18 mouse cellular contexts compared by ENCODE assay signal in genomic region chr2:38014702-38015101, GRCm38 (mm10).
DNase-seq lines count a peak whose midpoint lies in the region; ATAC-seq and TF ChIP-seq lines count a peak whose summit lies in the region.
"Had no signal": no experiment of that assay in that cellular context is flagged by ENCODE, and none has a peak within 500 bp of the region (broad histone marks: within the 10 kb centered on the region; RNA-seq: fewer than 3 reads in every experiment).

No protein-coding gene starts in this region.

- no peaks in the 10 kb centered on the region for H3K36me3 ChIP-seq in hindbrain, postnatal 0 days (ENCODE audit: insufficient read depth, low read length)
- no peaks in the 10 kb centered on the region for H3K36me3 ChIP-seq in hindbrain, embryonic 10.5 days
- H3K36me3 ChIP-seq in midbrain, embryonic 11.5 days (ENCODE audit: control insufficient read depth, insufficient read depth, low read length): no peaks in the 10 kb centered on the region
- H3K36me3 ChIP-seq in midbrain, embryonic 10.5 days: no peaks in the 10 kb centered on the region
- H3K36me3 ChIP-seq in forebrain, embryonic 13.5 days (ENCODE audit: poor library complexity, severe bottlenecking): no peaks in the 10 kb centered on the region
- H3K36me3 ChIP-seq: embryonic facial prominence, embryonic 13.5 days; hindbrain, embryonic 13.5 days; intestine, embryonic 15.5 days; neural tube, embryonic 12.5 days had no signal

- H3K4me2 ChIP-seq in hindbrain, postnatal 0 days (ENCODE audit: low read depth, low read length): no peak overlapping the region
- H3K4me2 ChIP-seq in midbrain, embryonic 11.5 days: no peak overlapping the region
- H3K4me2 ChIP-seq in forebrain, embryonic 13.5 days: peak overlapping the region; percentile 10; the same call in 1 of the 2 replicates
- H3K4me2 ChIP-seq: embryonic facial prominence, embryonic 13.5 days; hindbrain, embryonic 13.5 days; intestine, embryonic 15.5 days; neural tube, embryonic 12.5 days had no signal

- ATAC-seq in hindbrain, postnatal 0 days: 0 out of 2 replicates have a peak, but pooled peaks have one; percentile 18
- ATAC-seq in midbrain, embryonic 11.5 days (ENCODE audit: low FRiP score): no peak
- peak; percentile 50 for ATAC-seq in forebrain, embryonic 13.5 days
- ATAC-seq: CD4-positive, CD25-positive, alpha-beta regulatory T cell, adult 4 months; liver, postnatal 0 days had no signal

- no peaks in the 10 kb centered on the region for H3K9me3 ChIP-seq in hindbrain, postnatal 0 days (ENCODE audit: low read length)
- no peaks in the 10 kb centered on the region for H3K9me3 ChIP-seq in hindbrain, embryonic 10.5 days
- H3K9me3 ChIP-seq in midbrain, embryonic 11.5 days (ENCODE audit: control insufficient read depth, low read length): no peaks in the 10 kb centered on the region
- no peaks in the 10 kb centered on the region for H3K9me3 ChIP-seq in midbrain, embryonic 10.5 days (replicated peaks)
- no peaks in the 10 kb centered on the region for H3K9me3 ChIP-seq in forebrain, embryonic 13.5 days (replicated peaks)
- H3K9me3 ChIP-seq: embryonic facial prominence, embryonic 13.5 days; G1E; hindbrain, embryonic 13.5 days; intestine, embryonic 15.5 days; neural tube, embryonic 12.5 days had no signal

- no peak for TF ChIP-seq CTCF in hindbrain, postnatal 0 days (IDR thresholded peaks at IDR 0.05; ENCODE audit: low read depth)

- 86% methylated on average over 1 of the region's 1 CpGs for WGBS in hindbrain, postnatal 0 days
- WGBS in hindbrain, embryonic 10.5 days: 86% methylated on average over 1 of the region's 1 CpGs
- WGBS in midbrain, embryonic 11.5 days: 97% methylated on average over 1 of the region's 1 CpGs
- WGBS in midbrain, embryonic 10.5 days: 89% methylated on average over 1 of the region's 1 CpGs
- 56% methylated on average over 1 of the region's 1 CpGs for WGBS in forebrain, embryonic 13.5 days

- no peak overlapping the region for H3K4me3 ChIP-seq in hindbrain, postnatal 0 days (ENCODE audit: low read length)
- H3K4me3 ChIP-seq in hindbrain, embryonic 10.5 days: no peak overlapping the region
- H3K4me3 ChIP-seq in midbrain, embryonic 11.5 days (ENCODE audit: low read depth, low read length): no peak overlapping the region
- H3K4me3 ChIP-seq in midbrain, embryonic 10.5 days: no peak overlapping the region
- no peak overlapping the region for H3K4me3 ChIP-seq in forebrain, embryonic 13.5 days
- H3K4me3 ChIP-seq: embryonic facial prominence, embryonic 13.5 days; hindbrain, embryonic 13.5 days; intestine, embryonic 15.5 days; neural tube, embryonic 12.5 days had no signal

- DNase-seq in cerebellum, adult 9-10 months: peak; percentile 30
- DNase-seq in cerebellum, adult 8-10 months: no peak
- DNase-seq in hindbrain, postnatal 0 days (ENCODE audit: low spot score): no peak
- no peak for DNase-seq in hindbrain, embryonic 10.5 days (ENCODE audit: low spot score)
- DNase-seq in midbrain, embryonic 11.5 days (ENCODE audit: low spot score, missing footprints): peak; percentile 79
- no peak for DNase-seq in midbrain, embryonic 10.5 days (ENCODE audit: low spot score)
- DNase-seq in adrenal gland, adult 8-10 months: no peak
- DNase-seq: kidney, postnatal 4 days; liver; liver, postnatal 0 days; thymus, postnatal 4 days had no signal

- H3K27me3 ChIP-seq in hindbrain, postnatal 0 days (ENCODE audit: insufficient read depth, low read length): no peaks in the 10 kb centered on the region
- H3K27me3 ChIP-seq in hindbrain, embryonic 10.5 days (ENCODE audit: insufficient read depth, poor library complexity, severe bottlenecking): no peaks in the 10 kb centered on the region
- no peaks in the 10 kb centered on the region for H3K27me3 ChIP-seq in midbrain, embryonic 11.5 days (ENCODE audit: control insufficient read depth, insufficient read depth, low read length)
- peaks cover 43% of the 10 kb centered on the region for H3K27me3 ChIP-seq in midbrain, embryonic 10.5 days (ENCODE audit: low read depth, poor library complexity, severe bottlenecking)
- H3K27me3 ChIP-seq in forebrain, embryonic 13.5 days: no peaks in the 10 kb centered on the region
- H3K27me3 ChIP-seq: embryonic facial prominence, embryonic 13.5 days; hindbrain, embryonic 13.5 days; intestine, embryonic 15.5 days; neural tube, embryonic 12.5 days had no signal

- no peak overlapping the region for H3K9ac ChIP-seq in hindbrain, postnatal 0 days (replicated peaks; ENCODE audit: low read length)
- no peak overlapping the region for H3K9ac ChIP-seq in midbrain, embryonic 11.5 days (ENCODE audit: low read length)
- no peak overlapping the region for H3K9ac ChIP-seq in forebrain, embryonic 13.5 days
- H3K9ac ChIP-seq: embryonic facial prominence, embryonic 13.5 days; hindbrain, embryonic 13.5 days; intestine, embryonic 15.5 days; liver, postnatal 0 days; neural tube, embryonic 12.5 days had no signal

- H3K27ac ChIP-seq in hindbrain, postnatal 0 days: no peak overlapping the region
- H3K27ac ChIP-seq in hindbrain, embryonic 10.5 days: no peak overlapping the region
- H3K27ac ChIP-seq in midbrain, embryonic 11.5 days (ENCODE audit: low read depth, low read length): no peak overlapping the region
- no peak overlapping the region for H3K27ac ChIP-seq in midbrain, embryonic 10.5 days (replicated peaks)
- peak overlapping the region; percentile 70; the same call in 1 of the 2 replicates for H3K27ac ChIP-seq in forebrain, embryonic 13.5 days
- H3K27ac ChIP-seq: intestine, embryonic 15.5 days; neural tube, embryonic 12.5 days had no signal

- peaks cover 11% of the 10 kb centered on the region; the same call in 1 of the 2 replicates for H3K4me1 ChIP-seq in hindbrain, postnatal 0 days (ENCODE audit: insufficient read depth, low read length)
- 0 out of 2 replicates have a peak, but pooled peaks cover 3% of the 10 kb centered on the region for H3K4me1 ChIP-seq in hindbrain, embryonic 10.5 days (replicated peaks)
- H3K4me1 ChIP-seq in midbrain, embryonic 11.5 days (ENCODE audit: control insufficient read depth, insufficient read depth, low read length): peaks cover 7% of the 10 kb centered on the region
- peaks cover 25% of the 10 kb centered on the region for H3K4me1 ChIP-seq in midbrain, embryonic 10.5 days
- peaks cover 25% of the 10 kb centered on the region for H3K4me1 ChIP-seq in forebrain, embryonic 13.5 days
- H3K4me1 ChIP-seq: intestine, embryonic 15.5 days; neural tube, embryonic 12.5 days had no signal

Comparison
In these comparisons a context has a peak if more than half of its experiments do, and no peak if none do; other contexts are left out.
1. DNase-seq: peak in cerebellum, adult 9-10 months (single experiment) and midbrain, embryonic 11.5 days (single experiment); none in cerebellum, adult 8-10 months (single experiment), hindbrain, postnatal 0 days (single experiment), hindbrain, embryonic 10.5 days (single experiment), midbrain, embryonic 10.5 days (single experiment) and adrenal gland, adult 8-10 months (single experiment).